Mouse (Mus musculus) MEL (cell line): Measurements from ENCODE around the gene D430042O09Rik. TPM values are rescaled to one million over a fixed set of nuclear protein-coding genes. Genes with fewer than 3 reads are reported as not detected.

Source experiments
- DNase-seq: peaks from one replicate; pipeline ENCODE4 v3.0.0; 2011; ENCODE audit warnings: low read depth, low spot score
- H3K27ac ChIP-seq: 2 replicates; pipeline ENCODE4 v1.5.1; 2012; ENCODE audit warnings: low read depth, mild to moderate bottlenecking, control low read depth, low read length, moderate library complexity; ENCODE audit not compliant: control insufficient read depth
- H3K27me3 ChIP-seq, 2 experiments: fragments of 150-350 bp in 1 of 2; sonication (generic) in 1 of 2; 2 replicates each; pipeline ENCODE4 v1.6.1; 2012; ENCODE audit warnings: low read length in 2 of 2, mild to moderate bottlenecking in 2 of 2, improper control_type of control experiment in 1 of 2, moderate library complexity in 1 of 2; ENCODE audit not compliant: insufficient read depth in 2 of 2, control insufficient read depth in 1 of 2
- H3K36me3 ChIP-seq, 2 experiments: 2 replicates each; pipeline ENCODE4 v1.6.1; 2012 to 2014; ENCODE audit warnings: low read length in 2 of 2, improper control_type of control experiment in 1 of 2, inconsistent platforms in 1 of 2, mild to moderate bottlenecking in 1 of 2; ENCODE audit not compliant: insufficient read depth in 2 of 2, control insufficient read depth in 1 of 2
- H3K4me1 ChIP-seq, 2 experiments: fragments of 150-350 bp in 1 of 2; sonication (generic) in 1 of 2; 2 replicates each; pipeline ENCODE4 v1.6.1; 2012; ENCODE audit warnings: low read length in 2 of 2, improper control_type of control experiment in 1 of 2, mild to moderate bottlenecking in 1 of 2; ENCODE audit not compliant: insufficient read depth in 2 of 2, control insufficient read depth in 1 of 2
- H3K4me3 ChIP-seq, 2 experiments: fragments of 150-350 bp in 1 of 2; sonication (generic) in 1 of 2; 2 replicates each; pipeline ENCODE4 v1.5.1; 2012; ENCODE audit warnings: low read depth in 2 of 2, low read length in 2 of 2, mild to moderate bottlenecking in 2 of 2, moderate library complexity in 2 of 2, control low read depth in 1 of 2, improper control_type of control experiment in 1 of 2; ENCODE audit not compliant: control insufficient read depth in 1 of 2, insufficient read depth in 1 of 2
- H3K79me2 ChIP-seq: 2 replicates; pipeline ENCODE4 v1.6.1; 2012; ENCODE audit warnings: mild to moderate bottlenecking, low read length, moderate library complexity; ENCODE audit not compliant: control insufficient read depth, poor library complexity, insufficient read depth
- H3K9ac ChIP-seq: 2 replicates; pipeline ENCODE4 v1.6.1; 2012; ENCODE audit warnings: low read depth, mild to moderate bottlenecking, control low read depth, low read length, moderate library complexity; ENCODE audit not compliant: control insufficient read depth, poor library complexity, severe bottlenecking
- H3K9me3 ChIP-seq: fragments of 150-350 bp; sonication (generic); replicated peaks from 2 replicates; pipeline ENCODE4 v1.6.1; 2012; ENCODE audit warnings: mild to moderate bottlenecking, low read length, improper control_type of control experiment, moderate library complexity; ENCODE audit not compliant: insufficient read depth
- BHLHE40 ChIP-seq: IDR thresholded peaks from 2 replicates; pipeline ENCODE4 v1.6.1; 2012; ENCODE audit warnings: low read depth, mild to moderate bottlenecking, inconsistent platforms, low read length, improper control_type of control experiment, borderline replicate concordance
- CHD2 ChIP-seq: IDR thresholded peaks from 2 replicates; pipeline ENCODE4 v1.6.1; 2011; ENCODE audit warnings: low read length, improper control_type of control experiment
- GABPA ChIP-seq: IDR thresholded peaks from 2 replicates; pipeline ENCODE4 v1.6.1; 2012; ENCODE audit warnings: low read depth, mild to moderate bottlenecking, inconsistent platforms, low read length, improper control_type of control experiment, moderate library complexity
- GATA1 ChIP-seq: IDR thresholded peaks from 2 replicates; pipeline ENCODE4 v1.6.1; 2011; ENCODE audit warnings: low read depth, low read length, improper control_type of control experiment
- JUND ChIP-seq: IDR thresholded peaks from 2 replicates; pipeline ENCODE4 v1.6.1; 2011; ENCODE audit warnings: low read depth, mild to moderate bottlenecking, improper control_type of control experiment, low read length
- KAT2A ChIP-seq: conservative IDR thresholded peaks from 2 replicates; pipeline ENCODE4 v1.6.1; 2012; ENCODE audit warnings: low read depth, low read length, improper control_type of control experiment, inconsistent platforms
- MAFK ChIP-seq: IDR thresholded peaks from 2 replicates; pipeline ENCODE4 v1.6.1; 2011; ENCODE audit warnings: low read depth, mild to moderate bottlenecking, low read length, improper control_type of control experiment, borderline replicate concordance
- MAX ChIP-seq: IDR thresholded peaks from 2 replicates; pipeline ENCODE4 v1.6.1; 2011; ENCODE audit warnings: low read length, improper control_type of control experiment
- MAZ ChIP-seq: IDR thresholded peaks from 2 replicates; pipeline ENCODE4 v1.6.1; 2012; ENCODE audit warnings: low read depth, mild to moderate bottlenecking, inconsistent platforms, low read length, improper control_type of control experiment
- MEF2A ChIP-seq: IDR thresholded peaks from 2 replicates; pipeline ENCODE4 v1.6.1; 2014; ENCODE audit warnings: low read depth, mild to moderate bottlenecking, inconsistent platforms, low read length, improper control_type of control experiment; ENCODE audit not compliant: poor library complexity, insufficient replicate concordance, severe bottlenecking; ENCODE audit errors: extremely low read depth
- MYB ChIP-seq: IDR thresholded peaks from 2 replicates; pipeline ENCODE4 v1.6.1; 2011; ENCODE audit warnings: mild to moderate bottlenecking, low read depth, low read length, improper control_type of control experiment
- NELFE ChIP-seq: IDR thresholded peaks from 2 replicates; pipeline ENCODE4 v1.6.1; 2011; ENCODE audit warnings: low read depth, low read length, improper control_type of control experiment
- NRF1 ChIP-seq: IDR thresholded peaks from 2 replicates; pipeline ENCODE4 v1.6.1; 2014; ENCODE audit warnings: low read depth, mild to moderate bottlenecking, inconsistent platforms, low read length, improper control_type of control experiment, moderate library complexity; ENCODE audit not compliant: poor library complexity, insufficient read depth, severe bottlenecking
- POLR2A ChIP-seq, 2 experiments: IDR thresholded peaks; 2 replicates each; pipeline ENCODE4 v1.6.1; 2011 to 2012; ENCODE audit warnings: low read length in 2 of 2, mild to moderate bottlenecking in 2 of 2, control low read depth in 1 of 2, improper control_type of control experiment in 1 of 2, low read depth in 1 of 2, moderate library complexity in 1 of 2; ENCODE audit not compliant: control insufficient read depth in 1 of 2, insufficient read depth in 1 of 2, poor library complexity in 1 of 2
- RCOR1 ChIP-seq: IDR thresholded peaks from 2 replicates; pipeline ENCODE4 v1.6.1; 2012; ENCODE audit warnings: low read depth, mild to moderate bottlenecking, inconsistent platforms, low read length, improper control_type of control experiment
- TBP ChIP-seq: IDR thresholded peaks from 2 replicates; pipeline ENCODE4 v1.8.0; 2011; ENCODE audit warnings: low read depth, low read length, improper control_type of control experiment
- TCF12 ChIP-seq: IDR thresholded peaks from 2 replicates; pipeline ENCODE4 v1.6.1; 2014; ENCODE audit warnings: low read depth, mild to moderate bottlenecking, inconsistent platforms, low read length, improper control_type of control experiment, moderate library complexity
- USF2 ChIP-seq, 2 experiments: IDR thresholded peaks; 2 replicates each; pipeline ENCODE4 v1.6.1; 2011 to 2012; ENCODE audit warnings: improper control_type of control experiment in 2 of 2, low read length in 2 of 2, borderline replicate concordance in 1 of 2, inconsistent platforms in 1 of 2, low read depth in 1 of 2, mild to moderate bottlenecking in 1 of 2; ENCODE audit not compliant: insufficient read depth in 1 of 2
- ZKSCAN1 ChIP-seq: IDR thresholded peaks from 2 replicates; pipeline ENCODE4 v1.6.1; 2012; ENCODE audit warnings: low read depth, mild to moderate bottlenecking, inconsistent platforms, low read length, improper control_type of control experiment, moderate library complexity
- ZMIZ1 ChIP-seq: IDR thresholded peaks from 2 replicates; pipeline ENCODE4 v1.6.1; 2012; ENCODE audit warnings: low read depth, mild to moderate bottlenecking, inconsistent platforms, low read length, improper control_type of control experiment, moderate library complexity
- ZNF384 ChIP-seq: IDR thresholded peaks from 2 replicates; pipeline ENCODE4 v1.6.1; 2012; ENCODE audit warnings: low read depth, mild to moderate bottlenecking, inconsistent platforms, low read length, improper control_type of control experiment
- polyA plus RNA-seq, 2 experiments: library from polyadenylated mRNA; stranded (reverse) in 1 of 2; unstranded in 1 of 2; fragments of >175 nt in 1 of 2; fragments of >200 nt in 1 of 2; gene quantifications; 2 replicates each; pipeline versions ENCODE4 v1.2.1 to v1.2.4; 2012; ENCODE audit warnings: low replicate concordance in 2 of 2, low read depth in 1 of 2; ENCODE audit not compliant: insufficient read length in 2 of 2, insufficient read depth in 1 of 2, missing spikeins in 1 of 2
- total RNA-seq: library from RNA; depleted of rRNA; stranded (reverse); fragments of 300-350 nt; gene quantifications from 2 replicates; pipeline ENCODE4 v1.2.3, GENCODE M21; 2012

D430042O09Rik gene
- total and polyA plus RNA-seq, 3 experiments = 6.2 to 12.8 TPM; not detected in 1

- H3K9me3 ChIP-seq = no peaks in the 10 kb centered on the region
- no peak overlapping the region for H3K4me3 ChIP-seq
- H3K4me1 ChIP-seq = no peaks in the 10 kb centered on the region
- DNase-seq = no peak
- TF ChIP-seq TBP = no peak
- no peak for TF ChIP-seq NRF1
- no peak for TF ChIP-seq MEF2A
- TF ChIP-seq ZMIZ1 = no peak
- TF ChIP-seq ZKSCAN1 = no peak
- TF ChIP-seq CHD2 = no peak
- no peak for TF ChIP-seq NELFE
- TF ChIP-seq GATA1 = no peak
- no peak for TF ChIP-seq MAZ
- TF ChIP-seq KAT2A = no peak
- no peak for TF ChIP-seq POLR2A (IDR thresholded peaks at IDR 0.05; ENCODE audit: control insufficient read depth in 1 of 2, insufficient read depth in 1 of 2, low read depth in 1 of 2, low read length in 2 of 2, poor library complexity in 1 of 2)
- no peak for TF ChIP-seq GABPA
- no peak for TF ChIP-seq USF2 (IDR thresholded peaks at IDR 0.05; ENCODE audit: borderline replicate concordance in 1 of 2, insufficient read depth in 1 of 2, low read depth in 1 of 2, low read length in 2 of 2)
- no peaks in the 10 kb centered on the region; a peak in 1 of 4 replicates for H3K36me3 ChIP-seq
- no peak overlapping the region for H3K9ac ChIP-seq
- no peaks in the 10 kb centered on the region for H3K79me2 ChIP-seq
- no peak overlapping the region for H3K27ac ChIP-seq
- H3K27me3 ChIP-seq = no peaks in the 10 kb centered on the region
These were observed 156.3 kb downstream of the D430042O09Rik start for GRCm38 (mm10) chr7:125864026-125864425.

GRCm38 (mm10) chr7:125865234-125865633 is 157.5 kb downstream of the D430042O09Rik start:
- H3K27ac ChIP-seq = no peak overlapping the region
- H3K9me3 ChIP-seq = no peaks in the 10 kb centered on the region
- no peaks in the 10 kb centered on the region; a peak in 1 of 4 replicates for H3K36me3 ChIP-seq
- no peak overlapping the region for H3K9ac ChIP-seq
- H3K79me2 ChIP-seq = no peaks in the 10 kb centered on the region
- no peak overlapping the region for H3K4me3 ChIP-seq
- no peaks in the 10 kb centered on the region for H3K4me1 ChIP-seq
- no peaks in the 10 kb centered on the region for H3K27me3 ChIP-seq
- no peak for TF ChIP-seq JUND
- no peak for TF ChIP-seq TCF12
- no peak for TF ChIP-seq ZKSCAN1
- no peak for TF ChIP-seq ZNF384
- TF ChIP-seq RCOR1 = no peak
- TF ChIP-seq MYB = no peak
- no peak for TF ChIP-seq MAX
- no peak for TF ChIP-seq MAZ
- TF ChIP-seq BHLHE40 = no peak
- TF ChIP-seq GATA1 = no peak
- no peak for TF ChIP-seq MAFK
- DNase-seq = no peak
